Mouse (Mus musculus) cerebellum, adult 9-10 months (tissue): ENCODE measurements around the gene Atf2.
"Not testable (repeated sequence)": the region's sequence is repeated elsewhere in the genome, so short reads cannot be mapped to it uniquely, and the experiment has no call there.

Experiments used
- DNase-seq: peaks from one replicate; pipeline ENCODE4 v3.0.0; 2022

The Atf2 gene

DNA sequence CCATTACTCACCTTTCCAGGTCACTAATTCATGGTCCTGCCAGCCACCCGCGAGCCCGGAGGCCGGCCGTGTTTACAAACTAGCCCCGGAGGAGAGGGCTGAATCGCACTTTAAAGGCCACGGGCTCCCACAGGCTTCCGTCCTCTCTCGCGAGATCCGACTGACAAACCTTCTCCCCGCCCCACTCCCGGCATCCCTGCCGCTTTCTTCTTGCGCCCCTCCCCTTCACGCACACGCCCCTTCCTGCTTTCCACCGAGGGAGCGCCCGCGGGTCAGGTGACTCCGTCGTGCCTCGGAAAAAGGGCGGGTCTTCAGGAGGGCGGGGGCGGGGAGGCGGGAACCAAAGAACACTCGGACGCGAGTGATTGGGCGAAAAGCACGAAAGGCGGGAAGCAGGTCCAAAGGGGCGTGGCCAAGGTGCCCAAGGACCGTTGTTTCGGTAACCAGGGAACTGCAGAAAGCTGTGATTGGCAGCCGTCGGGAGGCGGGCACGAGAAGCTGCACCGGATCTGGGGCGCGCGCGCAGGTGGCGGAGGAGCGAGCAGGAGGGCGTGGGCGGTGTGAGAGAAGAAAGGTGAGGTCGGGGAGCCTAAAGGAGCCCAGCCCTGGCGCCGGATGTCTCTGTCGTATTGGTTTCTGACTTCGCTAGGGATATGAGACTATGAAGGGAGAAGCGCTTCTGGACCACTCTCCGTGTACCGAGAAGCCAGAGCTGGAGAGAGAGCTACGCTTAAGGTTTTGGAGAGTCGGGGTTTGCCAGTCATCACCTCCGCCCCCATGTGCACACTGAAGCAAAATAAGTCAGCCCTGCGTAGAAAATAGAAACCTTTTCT is at the start of gene Atf2:
Gene Atf2, minus strand, starts transcription at position 176 of the 833 bp plus-strand sequence.
- peak; percentile 99 for DNase-seq

DNA sequence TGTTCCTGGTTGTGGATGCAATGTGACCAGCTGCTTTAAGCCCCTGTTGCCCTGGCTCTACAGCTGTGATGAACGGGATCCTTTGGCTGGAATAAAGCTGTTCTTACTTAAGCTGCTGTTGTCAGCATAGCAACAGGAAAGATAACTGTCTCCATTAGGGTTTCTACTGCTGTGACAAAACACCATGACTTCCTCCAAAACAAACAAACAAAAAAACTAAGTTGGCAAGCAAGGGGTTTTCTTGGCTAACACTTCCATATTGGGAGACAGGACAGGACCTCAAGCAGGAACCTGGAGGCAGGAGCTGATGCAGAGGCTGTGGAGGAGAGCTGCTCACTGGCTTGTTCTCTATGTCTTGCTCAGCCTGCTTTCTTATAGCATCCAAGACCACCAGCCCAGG is 48.8 kb upstream of the Atf2 start:
- DNase-seq: no peak

DNA sequence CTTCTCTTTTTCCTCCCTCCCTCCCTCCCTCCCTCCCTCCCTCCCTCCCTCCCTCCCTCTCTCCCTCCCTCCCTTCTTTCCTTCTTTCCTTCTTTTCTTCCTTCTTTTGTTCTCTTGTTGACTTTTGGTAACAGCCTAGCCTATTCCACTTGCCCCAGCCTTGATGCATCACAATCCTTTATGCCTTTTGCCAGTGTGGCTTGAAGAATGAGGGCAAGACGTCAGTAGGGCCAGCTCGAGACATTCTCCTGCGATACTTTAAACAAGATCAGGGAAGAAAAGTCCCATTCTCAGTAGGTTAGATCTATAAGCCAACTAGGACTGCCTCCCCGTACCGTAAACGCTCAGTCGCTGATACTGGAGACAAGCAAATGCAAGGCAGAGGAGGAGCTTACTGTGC is 48.0 kb upstream of the Atf2 start:
- no peak for DNase-seq

DNA sequence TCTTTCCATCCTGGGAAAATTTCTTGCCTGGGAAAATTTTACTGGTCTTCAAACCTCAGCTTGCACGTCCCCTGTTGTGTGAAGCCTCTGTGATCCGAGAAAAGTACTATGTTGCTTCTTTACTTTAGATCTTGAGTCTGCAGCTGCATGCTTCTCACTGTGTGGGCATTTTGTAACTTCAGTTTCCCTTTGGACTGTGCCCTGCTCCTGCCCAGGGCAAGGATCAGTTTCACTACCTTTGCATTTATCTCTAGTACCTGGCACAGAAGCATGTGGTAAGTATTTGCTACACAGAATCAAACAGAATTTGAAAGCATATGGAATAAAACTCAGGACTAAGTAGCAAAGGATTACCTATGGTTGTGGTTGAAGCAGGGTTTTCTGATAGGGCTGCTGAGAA is 46.5 kb upstream of the Atf2 start:
- no peak for DNase-seq

DNA sequence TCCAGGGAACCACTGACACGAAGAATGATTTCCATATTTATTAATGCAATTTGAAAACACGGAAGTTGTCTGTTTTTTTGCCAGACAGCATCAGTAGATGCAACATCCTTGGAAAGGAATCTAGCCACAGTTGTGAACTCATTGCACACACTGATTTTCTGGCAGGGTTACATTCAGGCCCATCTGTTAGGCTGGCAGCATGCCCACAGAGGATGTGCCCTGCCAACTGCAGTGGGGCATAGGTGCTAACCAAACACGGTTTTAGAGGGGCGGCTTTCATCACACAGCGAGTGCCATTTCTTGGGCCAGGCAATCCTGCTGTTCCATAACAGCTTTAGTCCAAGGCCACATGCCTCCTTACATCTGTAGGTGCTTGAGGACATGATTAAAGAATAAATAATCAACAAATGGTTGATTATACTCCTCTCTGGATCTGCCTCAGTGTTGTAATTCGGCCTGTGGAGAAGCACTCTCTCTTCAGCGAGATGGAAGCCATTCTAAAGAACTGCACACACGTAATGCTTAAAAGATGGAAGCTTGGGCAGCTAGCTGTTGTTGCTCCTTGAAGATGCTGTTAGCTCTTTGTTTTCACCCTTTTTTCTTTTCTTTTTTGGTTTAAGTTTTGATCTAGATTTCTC is 40.4 kb upstream of the Atf2 start:
- DNase-seq: peak; percentile 97

DNA sequence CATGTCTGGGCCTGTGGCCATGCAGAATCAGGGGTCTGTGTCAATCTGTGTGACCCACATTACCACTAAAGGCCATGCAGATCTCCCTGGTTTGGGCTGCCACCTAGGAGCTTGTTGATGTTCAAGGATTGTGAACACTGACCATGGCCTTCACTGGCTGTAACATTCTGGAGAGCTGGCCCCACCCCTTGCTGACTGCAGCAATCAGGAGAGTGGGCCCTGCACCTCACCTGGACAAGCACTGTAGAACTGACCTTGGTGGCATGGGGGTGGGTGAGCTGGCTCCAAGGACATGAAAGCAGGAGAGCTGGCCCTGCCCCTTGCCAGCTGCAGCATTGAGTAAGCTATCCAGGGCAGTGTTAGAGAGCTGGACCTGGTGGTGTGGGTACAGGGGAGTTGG is 35.3 kb upstream of the Atf2 start:
- DNase-seq: no peak

DNA sequence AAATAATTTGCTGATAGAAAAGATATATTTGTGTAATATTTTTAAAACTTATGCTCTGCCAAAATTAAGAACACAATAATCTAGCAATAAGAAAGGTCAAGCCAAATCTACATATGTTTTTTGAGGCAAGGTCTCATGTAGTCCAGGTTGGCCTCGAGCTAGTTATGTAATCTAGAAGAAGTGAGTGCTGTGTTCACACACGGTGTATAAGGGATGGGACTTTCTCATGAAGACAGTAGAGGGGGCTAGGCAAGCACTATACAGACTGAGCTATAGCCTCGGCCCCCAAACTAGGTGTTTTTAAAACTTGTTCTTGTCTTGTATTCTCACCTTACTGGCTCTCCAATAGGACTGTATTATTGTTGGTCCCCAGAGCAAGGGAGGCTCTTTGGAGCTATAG is 33.1 kb upstream of the Atf2 start:
- DNase-seq: no peak

DNA sequence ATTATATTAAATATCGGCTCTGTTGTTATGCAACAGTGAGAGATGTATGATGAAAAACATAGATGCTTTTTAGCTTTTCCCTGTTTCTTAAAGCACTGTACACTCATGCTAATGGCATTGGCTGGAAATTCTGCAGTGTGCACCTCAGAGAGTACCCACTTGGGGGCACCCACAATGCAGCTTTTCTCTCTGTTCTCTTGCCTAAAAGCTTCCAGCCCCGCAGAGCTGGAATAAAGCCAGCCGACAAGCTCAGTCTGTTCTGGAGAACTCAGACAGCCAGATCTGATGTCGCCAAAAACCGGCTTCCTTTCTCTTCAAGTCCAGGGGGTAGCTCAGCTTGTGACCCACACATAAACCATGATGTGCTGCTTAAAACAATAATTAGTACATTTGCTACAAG is 32.6 kb upstream of the Atf2 start:
- peak; percentile 95 for DNase-seq

DNA sequence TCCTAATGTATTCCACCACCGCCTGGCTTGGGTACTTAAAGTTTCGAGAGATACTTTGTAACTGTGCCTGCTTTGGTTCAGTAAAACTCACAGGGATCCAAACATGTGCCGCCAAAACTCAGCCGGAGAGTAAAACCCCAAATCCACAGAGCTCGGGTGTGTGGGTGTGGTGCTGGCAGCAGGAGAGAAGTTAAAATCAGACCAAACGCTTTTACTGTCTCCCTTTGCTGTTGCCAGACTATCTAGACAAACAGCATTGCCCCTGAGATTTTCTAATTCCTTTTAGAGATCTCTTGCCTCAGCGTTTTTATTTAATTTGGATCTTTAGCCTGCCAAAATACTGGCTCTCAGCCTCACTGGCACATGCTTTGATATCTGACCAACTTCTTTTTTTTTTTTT is 27.2 kb upstream of the Atf2 start:
- DNase-seq: no peak

DNA sequence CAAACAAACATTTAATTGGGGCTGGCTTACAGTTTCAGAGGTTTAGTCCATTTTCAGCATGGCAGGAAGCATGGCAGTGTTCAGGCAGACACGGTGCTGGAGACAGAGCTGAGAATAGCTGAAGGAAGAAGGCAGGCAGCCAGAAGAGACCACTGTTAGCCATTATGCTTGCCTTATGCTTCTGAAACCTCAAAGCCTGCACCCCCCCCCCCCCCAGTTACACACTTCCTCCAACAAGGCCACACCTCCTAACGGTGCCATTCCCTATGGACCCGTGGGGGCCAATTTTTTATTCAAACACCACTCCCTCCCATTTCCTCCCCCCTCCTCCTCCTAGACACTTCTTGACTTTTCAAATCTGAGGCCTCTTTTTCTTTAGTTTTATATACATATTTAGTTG is 19.8 kb upstream of the Atf2 start:
- DNase-seq: no peak

DNA sequence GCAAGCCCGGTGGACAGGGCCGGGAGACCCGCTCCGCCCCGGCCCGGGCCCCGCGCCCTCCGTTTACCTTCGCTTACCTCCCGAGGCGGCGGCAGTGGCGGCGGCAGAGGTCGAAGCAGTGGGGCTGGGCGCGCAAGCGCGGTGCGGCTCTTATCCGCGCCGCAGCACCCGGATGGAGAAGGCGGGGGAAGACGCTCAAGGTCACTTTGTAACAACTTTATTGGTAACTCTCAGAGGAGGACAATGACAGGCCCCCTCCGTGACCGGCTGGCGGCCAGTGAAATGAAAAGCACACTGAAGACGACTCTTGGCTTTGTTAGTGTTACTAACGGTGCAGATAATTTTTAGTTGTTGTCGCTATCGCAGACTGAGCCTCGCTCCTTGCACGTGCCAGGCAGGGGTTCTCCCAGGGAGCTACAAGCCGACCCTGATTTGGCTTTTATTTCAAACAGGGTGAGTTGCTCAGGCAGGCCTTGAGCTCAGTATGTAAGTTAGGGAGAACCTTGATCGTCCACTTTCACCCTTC is 18.8 kb upstream of the Atf2 start, which contains the start of gene Atp5g3:
Gene Atp5g3, minus strand, starts transcription at position 152 of the 526 bp plus-strand sequence.
- peak; percentile 95 for DNase-seq

DNA sequence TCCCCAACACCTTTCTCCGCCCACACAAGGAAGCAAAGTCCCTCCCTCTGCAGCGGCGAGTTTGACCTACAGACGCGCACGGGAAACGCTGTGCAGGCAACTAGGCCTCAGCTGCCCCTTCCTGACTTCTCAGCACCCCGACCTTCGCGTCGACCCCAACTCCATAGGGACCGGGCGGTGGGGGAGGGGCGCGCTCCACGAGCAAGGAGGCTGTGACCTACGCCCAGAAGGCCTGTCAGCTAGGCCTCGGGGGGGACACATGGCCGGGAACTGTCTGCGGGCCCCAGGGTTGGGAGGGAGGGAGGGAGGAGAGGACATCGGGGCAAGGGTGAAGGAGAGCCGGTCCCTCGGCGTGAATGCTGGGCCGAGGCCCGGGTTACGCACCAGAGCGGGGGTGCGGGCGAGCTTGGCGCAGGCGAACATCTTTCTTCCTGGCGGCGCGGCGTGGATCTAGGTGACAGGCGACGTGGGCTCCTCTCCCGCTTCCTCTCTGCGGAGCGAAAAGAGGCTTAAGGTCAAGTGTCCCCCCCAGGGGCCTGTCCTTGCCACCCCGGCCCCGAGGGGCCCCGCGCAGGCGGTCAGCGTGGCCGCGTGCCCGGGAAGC is 18.2 kb upstream of the Atf2 start:
- peak; percentile 72 for DNase-seq

DNA sequence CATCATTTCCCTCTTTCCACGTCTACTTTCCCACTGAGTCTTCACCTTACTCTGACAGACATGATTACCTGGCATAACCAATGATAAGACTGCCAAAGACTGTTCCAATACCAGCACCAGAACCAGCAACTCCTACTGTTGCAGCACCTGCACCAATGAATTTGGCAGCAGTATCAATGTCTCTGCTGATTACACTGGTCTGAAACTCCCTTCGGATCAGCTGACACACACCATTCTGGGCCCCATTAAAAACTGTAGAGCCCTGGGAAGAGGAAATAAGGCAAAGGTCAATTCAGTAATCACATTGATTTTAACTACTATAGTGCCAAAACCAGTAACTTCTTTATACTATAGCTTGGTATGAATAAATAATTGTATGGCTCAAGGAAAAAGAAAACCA is 16.7 kb upstream of the Atf2 start:
- no peak for DNase-seq

DNA sequence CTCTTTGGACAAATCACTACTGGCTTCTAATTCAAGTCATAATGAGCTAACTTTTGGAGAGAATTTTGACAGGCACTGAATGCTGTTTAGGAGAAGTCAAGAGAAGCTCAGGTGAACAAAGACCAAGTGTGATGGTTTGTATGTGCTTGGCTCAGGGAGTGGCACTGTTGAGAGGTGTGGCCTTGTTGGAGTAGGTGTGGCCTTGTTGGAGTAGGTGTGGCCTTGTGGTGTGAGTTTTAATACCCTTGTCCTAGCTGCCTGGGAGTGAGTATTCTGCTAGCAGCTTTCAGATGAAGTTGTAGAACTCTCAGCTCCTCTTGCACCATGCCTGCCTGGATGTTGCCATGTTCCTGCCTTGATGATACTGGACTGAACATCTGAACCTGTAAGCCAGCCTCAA is 12.2 kb upstream of the Atf2 start:
- not testable (repeated sequence) for DNase-seq

DNA sequence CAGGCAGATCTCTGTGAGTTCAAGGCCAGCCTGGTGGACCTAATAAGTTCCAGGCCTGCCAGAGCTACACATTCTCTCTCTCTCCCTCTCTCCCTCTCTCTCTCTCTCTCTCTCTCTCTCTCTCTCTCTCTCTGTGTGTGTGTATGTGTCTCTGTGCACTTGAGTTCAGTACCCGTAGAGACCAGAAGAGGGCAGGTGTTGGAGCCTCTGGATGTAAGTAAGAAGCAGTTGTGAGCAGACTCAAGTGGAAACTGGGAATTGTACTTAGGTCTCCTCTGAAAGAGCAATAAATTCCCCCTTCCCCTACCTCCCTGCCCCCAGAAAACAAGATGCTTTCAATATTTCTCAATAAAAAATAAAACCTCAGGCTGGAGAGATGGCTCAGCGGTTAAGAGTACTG is 11.1 kb upstream of the Atf2 start:
- DNase-seq: no peak

DNA sequence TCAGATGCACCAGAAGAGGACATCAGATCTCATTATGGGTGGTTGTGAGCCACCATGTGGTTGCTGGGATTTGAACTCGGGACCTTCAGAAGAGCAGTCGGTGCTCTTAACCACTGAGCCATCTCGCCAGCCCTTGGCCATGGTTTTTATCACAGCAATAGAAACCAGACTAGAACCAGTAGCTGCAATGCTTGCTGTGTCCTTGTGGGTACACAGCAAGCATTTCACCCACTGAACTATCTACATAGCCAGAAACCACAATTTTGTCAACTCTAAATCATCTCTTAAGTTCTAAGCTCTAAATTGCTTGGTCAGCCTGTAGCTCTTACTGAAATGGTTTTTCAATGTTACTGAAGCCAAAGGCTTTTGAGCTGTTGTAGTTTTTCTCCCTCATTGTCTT is 9.9 kb upstream of the Atf2 start:
- DNase-seq: not testable (repeated sequence)

DNA sequence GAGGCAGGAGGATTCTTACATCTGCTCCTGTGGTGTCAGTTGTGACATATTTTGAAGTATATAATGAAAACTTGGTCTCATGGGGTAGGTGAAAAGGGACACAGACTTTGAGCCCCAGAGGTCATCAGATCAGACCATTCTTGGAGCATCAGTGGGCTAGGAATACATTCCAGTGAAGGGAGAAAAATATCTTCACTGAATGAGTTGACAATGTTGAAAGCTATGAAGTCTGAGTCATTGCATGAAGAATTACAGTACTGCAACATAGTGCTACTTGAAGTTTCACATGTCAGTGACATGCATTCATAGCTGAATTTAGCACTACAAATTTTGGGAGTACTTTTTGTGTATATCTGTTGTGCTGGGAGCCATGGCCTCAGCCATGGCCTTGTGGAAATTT is 8.7 kb upstream of the Atf2 start:
- DNase-seq: no peak

DNA sequence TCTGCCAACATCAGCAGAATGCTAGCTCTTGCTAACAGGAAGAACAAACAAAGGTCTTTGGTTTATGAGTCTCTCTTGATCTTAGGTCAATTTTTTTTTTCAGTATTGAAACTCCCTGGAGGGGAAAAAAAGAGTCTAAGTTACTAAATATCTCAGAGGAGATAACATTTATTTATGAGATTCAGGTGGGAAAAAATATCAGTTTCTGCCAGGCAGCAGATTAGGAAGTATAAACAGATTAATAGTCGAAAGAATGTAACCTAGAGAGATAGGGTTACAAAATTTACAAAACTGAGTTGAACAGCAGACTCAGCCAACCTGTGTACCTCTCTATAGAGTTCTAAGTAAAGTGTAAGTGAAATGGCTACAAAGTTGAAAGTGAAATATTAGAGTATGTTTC is 7.9 kb upstream of the Atf2 start:
- DNase-seq: no peak

DNA sequence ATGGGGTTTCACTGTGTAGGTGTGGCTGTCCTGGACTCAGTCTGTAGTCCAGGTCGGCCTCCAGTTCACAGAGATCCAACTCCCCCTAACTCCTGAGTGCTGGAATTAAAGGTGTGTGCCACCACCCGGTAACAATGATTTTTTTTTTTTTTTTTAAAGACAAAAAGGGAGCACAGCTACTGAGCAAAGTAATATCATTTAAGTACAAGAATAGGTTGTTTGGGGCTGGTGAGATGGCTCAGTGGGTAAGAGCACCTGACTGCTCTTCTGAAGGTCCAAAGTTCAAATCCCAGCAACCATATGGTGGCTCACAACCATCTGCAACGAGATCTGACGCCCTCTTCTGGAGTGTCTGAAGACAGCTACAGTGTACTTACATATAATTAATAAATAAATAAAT is 4.5 kb upstream of the Atf2 start:
- not testable (repeated sequence) for DNase-seq

DNA sequence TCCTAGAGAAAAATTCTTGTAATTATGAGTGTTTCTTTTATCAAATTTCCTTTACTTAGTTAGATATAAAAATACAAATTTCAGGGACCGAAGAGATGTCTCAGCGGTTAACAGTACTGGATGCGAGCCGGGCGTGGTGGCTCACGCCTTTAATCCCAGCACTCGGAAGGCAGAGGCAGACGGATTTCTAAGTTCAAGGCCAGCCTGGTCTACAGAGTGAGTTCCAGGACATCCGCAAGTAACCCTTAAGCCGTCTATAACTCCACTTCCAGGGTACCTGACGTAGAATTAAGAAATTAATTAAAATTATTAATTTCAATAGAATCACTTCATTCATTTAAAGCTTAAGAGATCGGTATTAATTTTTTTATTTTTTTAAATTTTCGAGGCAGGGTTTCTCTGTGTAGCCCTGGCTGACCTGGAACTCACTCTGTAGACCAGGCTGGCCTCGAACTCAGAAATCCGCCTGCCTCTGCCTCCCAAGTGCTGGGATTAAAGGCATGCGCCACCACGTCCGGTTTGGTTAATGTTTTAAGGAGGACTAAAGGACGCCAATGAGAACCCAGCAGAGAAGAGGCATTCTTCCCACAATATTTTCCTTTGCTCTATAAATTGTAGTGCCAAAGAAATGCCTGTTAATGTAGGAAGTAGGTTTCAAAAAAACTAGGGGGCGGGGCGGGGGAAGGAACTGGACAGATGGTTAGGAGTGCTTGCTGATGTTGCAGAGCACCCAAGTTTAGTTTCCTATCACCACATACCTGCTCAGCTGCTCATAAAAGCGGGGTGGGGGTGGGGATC is 1.2 kb upstream of the Atf2 start:
- DNase-seq: peak; percentile 54

DNA sequence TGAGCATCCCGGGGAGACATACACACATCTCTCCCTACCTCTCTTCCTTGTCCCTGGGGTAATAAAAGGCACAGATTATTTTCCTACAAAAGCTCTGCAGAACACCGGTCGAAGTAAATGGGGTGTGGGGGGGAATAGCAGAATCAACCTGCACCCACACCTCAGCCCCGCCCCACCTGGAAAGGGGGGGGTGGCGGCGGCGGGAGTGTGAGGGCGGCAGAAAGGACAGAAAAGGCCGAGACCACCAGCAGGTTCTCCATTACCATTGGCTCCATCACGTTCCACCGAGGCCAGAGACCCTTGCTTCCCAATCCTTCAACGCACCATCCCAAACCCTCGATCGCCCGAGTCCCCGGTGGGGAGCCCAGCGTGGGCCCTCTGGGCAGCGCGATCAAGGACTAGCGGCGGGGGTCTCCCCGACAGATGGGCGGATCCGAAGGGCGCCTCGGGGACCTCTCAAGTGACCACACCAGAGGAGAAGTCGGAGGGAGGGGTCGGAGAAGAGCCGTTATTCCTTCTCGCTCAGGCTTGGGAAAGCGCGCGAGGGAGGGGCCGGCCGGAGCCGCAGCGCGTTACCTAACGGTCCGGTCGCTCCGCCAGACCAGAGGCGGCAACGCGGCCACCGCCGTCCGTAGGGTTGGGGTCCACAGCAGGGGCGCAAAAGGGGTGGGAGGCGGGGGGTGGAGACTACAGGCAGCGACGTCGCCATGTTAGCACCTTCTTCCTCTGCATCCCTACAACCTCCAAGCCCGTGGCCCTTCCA is 557 bp downstream of the Atf2 start:
- DNase-seq: peak; percentile 80

DNA sequence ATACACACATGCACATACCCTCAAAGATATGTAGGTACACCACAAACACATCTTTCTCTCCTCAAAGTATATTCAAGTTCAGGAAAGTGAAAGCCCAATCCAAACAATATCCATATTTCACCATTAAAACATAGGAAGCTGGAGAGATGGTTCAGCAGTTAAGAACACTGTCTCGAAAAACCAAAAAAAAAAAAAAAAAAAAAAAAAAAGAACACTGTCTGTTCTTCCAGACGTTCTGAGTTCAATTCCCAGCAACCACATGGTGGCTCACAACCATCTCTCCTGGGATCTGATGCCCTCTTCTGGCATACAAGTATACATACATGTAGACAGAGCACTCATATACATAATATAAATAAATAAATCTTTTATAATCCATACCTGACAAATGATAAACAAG is 6.4 kb downstream of the Atf2 start:
- DNase-seq: no peak
